Mouse (Mus musculus): Measurements from ENCODE around the gene Aldh1b1. TPM values are rescaled to one million over a fixed set of nuclear protein-coding genes. Genes with fewer than 3 reads are reported as not detected.

The Aldh1b1 gene
- total RNA-seq (2022): 10 to 100 TPM in 3 of 4 experiments, 1 to 10 TPM in 1; 9.3 to 14.5 (median 12.4) TPM

DNA sequence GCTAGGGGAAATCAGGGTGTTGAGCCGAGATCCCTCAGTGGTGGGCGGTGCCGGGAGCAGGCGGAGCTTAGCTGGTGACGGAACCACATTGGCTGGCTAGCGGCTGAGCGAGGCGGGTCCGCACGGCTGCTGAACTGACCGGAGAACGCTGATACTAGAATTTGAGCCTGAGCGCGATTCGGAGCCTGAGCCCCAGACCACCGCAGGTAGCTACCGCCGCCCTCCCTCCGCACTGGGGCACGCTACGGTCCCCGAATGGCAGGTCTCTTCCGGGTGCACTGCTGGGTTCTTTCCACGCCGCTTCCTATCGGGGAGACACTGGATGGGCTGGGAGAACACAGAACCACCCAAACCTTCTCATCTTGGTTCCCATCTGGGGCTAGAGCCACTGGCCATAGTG lies at the start of gene Aldh1b1:
Aldh1b1 (plus strand) TSS at position 59 of the 400 bp plus-strand sequence.
- DNase-seq (ENCODE audit: low spot score): peak; percentile 44

DNA sequence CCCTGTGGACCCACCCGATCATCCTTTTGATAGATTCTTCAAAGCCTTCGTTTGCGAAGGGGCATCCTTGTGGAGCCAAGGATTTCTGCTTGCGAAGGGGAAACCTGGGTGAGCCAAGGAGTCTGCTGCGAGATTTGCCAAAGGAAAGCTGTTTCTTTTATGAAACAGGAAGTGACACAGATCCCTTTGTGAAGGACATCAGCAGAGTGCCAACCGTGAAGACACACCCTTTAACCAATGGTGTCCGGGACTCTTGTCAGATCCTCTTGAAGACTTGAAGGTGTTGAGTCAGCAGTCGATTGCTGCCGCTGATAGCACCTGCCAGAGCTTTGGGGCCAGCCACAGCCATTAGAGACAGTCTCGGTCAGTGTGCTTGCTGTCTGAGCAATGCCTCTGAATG lies 49.4 kb upstream of the Aldh1b1 start:
- DNase-seq (ENCODE audit: low spot score): no peak

DNA sequence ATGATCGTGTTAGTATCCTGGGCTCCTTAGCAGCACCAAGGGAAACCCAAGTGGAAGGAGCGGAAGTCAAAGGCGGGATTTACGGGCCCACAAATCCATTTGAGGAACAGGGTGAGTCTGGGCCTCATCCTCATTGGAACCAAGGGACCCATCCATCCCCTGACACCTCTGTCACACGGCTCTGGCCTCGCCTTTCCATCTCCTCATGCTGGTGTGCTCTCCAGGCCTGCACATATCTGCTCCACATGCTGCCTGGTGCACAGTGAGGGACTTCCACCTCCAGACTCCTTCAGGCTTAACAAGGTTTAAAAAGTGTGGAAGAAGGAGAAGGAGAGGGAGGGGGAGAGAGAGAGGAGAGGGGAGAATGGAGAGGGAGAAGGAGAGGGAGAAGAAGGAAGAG lies 48.3 kb upstream of the Aldh1b1 start:
- DNase-seq (ENCODE audit: low spot score): no peak

DNA sequence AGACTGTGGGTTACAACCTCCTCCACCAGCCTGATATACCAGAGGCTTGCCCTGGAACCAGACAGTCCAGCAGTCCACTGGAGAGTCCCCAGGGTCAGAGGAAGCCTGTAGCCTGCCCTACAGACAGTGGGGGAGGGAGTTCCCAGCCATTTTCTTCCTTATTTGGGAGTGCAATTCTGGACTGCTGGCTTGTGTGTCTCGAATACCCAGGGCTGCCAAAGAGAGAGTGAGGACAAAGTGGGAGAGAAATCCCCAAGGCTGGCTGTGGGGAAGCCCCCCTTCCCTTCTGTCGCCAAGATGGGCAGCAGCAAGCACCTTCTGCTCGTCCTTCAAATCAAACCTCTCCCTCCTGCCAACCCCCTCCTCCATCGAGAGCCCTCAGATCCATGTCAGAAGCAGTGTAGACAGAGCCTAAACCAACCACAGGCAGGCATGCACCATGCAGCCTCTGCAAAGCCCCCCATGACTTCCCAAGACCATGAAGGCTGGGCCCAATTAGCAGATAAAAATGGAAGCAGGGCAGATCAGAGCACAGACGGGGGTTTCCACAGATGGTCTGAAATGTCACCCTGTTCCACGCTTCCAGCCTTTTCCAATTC lies 45.5 kb upstream of the Aldh1b1 start:
- DNase-seq (ENCODE audit: low spot score): no peak

DNA sequence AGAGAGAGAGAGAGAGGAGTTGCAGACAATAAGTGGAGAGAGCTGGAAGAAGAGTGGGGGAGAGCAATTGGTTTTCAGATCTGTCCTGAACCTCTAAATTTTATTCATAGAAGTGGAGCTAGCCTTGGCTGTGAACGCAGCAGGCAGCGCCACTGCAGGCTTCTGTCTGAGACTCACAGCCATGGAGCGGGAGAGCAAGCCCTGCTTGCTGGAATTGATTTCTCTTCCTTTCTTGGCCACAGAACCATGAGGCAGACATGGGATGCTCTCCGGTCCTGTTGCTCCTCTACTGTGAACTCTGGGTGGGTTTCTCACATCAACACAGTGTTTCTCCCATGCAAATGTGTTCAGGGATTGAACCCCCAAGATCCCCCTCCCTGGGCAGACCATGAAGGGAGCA lies 44.7 kb upstream of the Aldh1b1 start:
- no peak for DNase-seq (ENCODE audit: low spot score)

- DNase-seq (ENCODE audit: low spot score): no peak
These were observed 43.7 kb upstream of the Aldh1b1 start for GRCm38 (mm10) chr4:45755097-45755496.

DNA sequence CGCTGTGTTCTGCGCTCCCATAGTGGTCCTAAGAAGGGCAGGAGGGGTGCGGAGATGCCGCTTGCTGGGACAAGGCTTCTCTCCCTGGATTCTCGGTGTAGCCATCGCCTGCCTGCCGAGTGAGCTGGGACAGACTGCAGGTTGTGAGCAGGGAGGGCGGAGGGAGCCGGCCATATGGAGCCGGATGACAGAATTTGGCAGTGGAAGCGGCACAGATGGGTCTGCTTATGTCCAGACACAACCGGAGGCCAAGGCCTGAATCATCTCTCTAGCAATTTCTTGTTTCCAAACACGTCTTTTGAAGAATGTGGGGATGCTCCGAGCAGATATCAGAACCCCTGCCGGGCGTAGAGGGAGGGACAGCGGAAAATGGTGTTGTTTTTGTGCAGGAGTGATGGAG lies 42.9 kb upstream of the Aldh1b1 start:
- no peak for DNase-seq (ENCODE audit: low spot score)

DNA sequence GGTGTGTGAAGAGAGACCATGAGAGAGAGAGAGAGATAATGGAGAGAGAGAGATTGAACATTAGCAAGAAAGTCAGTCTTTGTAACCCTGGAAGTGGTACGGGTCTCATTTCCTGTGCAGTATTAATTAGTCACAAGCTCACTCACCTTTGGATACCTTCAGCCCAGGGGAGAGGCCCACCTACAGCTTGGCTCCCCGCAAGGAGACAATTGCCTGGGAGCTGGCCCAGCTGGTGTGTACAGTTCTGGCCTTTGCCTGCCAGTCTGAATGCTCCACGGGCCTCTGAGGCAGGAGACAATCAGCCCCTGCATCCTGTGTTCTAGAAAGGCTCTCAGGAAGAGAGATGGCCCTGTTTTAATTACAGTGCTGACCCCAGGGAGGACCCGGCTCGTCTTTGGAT lies 40.9 kb upstream of the Aldh1b1 start:
- DNase-seq (ENCODE audit: low spot score): no peak

GRCm38 (mm10) chr4:45759411-45759810 lies 39.4 kb upstream of the Aldh1b1 start:
- no peak for DNase-seq (ENCODE audit: low spot score)

DNA sequence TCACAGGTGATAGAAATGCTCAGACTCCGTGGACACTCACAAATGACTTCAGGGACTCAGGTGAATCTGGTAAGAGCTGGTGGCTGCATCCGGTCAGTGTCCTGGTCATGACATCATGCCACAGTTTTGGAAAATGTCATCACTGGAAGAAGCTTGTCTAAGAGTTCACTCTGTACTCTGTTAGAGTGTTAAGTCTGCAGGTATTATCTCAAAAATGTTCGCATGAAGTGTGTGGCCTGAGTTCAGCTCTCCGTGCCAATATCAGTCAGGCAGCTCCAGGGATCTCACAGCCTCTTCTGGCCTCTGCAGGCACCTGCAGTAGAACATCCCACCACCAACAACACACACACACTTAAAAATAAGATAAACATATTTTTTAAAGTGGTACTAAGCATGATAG lies 36.2 kb upstream of the Aldh1b1 start:
- peak; percentile 25 for DNase-seq (ENCODE audit: low spot score)

GRCm38 (mm10) chr4:45763288-45764140 lies 35.3 kb upstream of the Aldh1b1 start:
- DNase-seq (ENCODE audit: low spot score): no peak

DNA sequence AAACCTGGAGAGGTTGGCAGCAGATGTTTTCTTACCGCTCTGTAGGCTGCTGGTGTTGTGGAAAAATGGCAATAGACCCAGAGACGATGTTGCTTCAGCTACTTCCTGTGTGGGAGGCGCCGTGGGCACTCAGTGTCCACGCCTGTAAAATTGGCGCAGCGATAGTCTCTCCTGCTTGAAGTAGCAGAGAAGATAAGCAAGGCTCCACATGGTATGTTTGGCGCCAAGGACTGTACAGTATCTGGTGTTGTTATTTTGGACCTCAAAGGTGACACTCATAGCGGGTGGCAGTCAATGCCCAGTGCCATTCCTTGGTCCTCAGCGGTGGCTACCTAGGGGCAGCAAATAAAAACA lies 34.7 kb upstream of the Aldh1b1 start:
- DNase-seq (ENCODE audit: low spot score): peak; percentile 64

DNA sequence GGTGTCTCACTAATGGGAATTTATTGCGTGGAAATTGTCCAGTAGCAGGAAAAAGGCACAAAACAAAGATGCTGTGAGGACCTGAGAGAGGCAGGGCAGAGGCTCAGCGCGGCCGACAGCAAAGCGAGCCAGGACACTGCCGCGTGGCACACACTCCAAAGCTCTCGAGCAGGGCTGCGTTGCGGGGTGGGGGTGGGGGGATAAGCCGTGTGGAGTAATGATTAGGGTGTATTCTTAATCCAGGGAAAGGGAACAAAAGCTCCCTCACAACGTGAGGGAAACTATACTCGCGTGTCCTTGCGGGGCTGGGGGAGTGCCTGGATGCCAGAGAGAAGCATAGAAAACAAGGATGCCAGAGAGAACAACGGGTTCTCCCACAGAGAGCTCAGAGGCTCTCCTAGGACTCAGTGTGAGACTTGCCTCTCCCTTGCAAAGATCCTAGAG lies 33.7 kb upstream of the Aldh1b1 start:
- no peak for DNase-seq (ENCODE audit: low spot score)

DNA sequence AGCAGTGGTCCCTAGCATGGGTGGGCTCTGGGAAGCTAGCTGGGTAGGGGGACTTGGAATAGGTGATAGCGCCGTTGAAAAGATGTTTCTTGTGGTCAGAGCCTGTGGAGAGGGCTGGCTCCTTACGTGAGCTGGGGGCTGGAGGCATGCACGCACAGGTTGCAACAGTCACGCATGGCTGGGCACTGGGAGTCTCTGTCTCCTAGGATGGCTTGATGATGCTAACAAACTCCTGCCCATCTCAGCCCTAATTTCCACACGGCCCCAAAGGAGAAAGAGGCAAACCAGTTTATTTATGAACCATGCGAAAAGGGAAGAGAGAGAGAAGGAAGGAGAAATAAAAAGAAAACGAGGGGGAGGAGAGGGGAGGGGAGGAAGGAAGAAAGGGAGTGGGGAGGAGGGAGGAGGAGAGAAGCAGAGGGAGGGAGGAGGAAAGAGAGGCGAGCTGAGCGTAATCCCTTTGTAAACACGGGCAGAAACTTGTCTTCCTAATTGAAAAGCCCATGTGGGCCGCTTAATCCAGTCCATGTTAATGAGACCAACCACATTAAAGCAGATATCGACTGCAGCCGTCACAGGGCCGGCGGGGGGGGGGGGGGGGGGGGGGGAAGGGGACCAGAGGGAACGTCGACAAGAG lies 33.1 kb upstream of the Aldh1b1 start:
- no peak for DNase-seq (ENCODE audit: low spot score)

GRCm38 (mm10) chr4:45766774-45767173 lies 32.0 kb upstream of the Aldh1b1 start:
- DNase-seq (ENCODE audit: low spot score): no peak

DNA sequence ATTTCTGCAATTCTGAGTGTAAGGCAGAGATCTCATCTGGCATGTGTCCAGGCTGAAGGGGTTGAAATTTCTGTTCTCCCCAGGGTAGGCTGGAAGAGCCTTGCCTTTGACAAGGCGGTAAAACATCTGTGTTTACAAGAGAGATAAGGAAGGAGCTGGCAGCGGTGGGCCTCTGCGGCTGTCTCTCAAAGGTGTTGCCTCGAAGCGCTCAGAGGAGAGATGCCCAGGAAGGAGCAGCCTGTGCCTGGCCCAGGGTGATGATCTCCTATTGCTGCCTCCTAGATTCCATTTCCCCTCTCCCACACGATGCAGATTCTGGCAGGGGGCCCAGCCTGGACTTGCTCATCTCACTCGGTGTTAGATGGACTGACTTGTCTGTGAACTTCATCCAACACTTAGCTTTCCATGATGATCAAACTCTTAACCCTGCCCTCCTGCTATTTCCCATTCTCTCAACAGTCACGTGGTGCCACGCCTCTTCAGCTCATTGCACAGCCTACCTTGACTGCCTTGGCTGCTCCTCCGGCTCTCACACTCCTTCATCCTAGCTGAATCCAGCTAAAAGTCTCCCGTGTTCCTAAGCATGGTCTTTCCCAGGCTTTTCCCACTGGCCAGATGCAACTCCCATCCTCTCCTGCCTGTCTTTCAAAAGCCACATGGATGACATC lies 30.8 kb upstream of the Aldh1b1 start:
- DNase-seq (ENCODE audit: low spot score): no peak

DNA sequence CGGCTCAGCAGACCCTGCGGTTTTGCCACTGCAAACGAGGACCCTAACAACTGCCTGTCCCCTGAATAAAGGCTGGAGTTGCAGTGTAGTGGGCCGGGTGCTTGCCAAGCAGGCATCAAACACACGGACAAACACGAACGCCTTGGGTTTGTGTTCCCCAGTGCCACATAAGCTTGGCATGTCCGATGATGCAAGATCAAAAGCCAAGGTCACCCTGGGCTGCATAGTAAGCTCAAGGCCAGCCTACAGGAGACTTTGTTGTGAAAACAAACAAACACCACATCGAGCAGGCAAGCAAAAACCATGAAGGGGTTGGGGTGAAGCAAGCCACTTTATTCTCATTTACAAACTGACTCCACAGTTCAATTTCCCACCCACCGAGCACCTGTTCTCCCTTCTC lies 29.7 kb upstream of the Aldh1b1 start:
- no peak for DNase-seq (ENCODE audit: low spot score)

DNA sequence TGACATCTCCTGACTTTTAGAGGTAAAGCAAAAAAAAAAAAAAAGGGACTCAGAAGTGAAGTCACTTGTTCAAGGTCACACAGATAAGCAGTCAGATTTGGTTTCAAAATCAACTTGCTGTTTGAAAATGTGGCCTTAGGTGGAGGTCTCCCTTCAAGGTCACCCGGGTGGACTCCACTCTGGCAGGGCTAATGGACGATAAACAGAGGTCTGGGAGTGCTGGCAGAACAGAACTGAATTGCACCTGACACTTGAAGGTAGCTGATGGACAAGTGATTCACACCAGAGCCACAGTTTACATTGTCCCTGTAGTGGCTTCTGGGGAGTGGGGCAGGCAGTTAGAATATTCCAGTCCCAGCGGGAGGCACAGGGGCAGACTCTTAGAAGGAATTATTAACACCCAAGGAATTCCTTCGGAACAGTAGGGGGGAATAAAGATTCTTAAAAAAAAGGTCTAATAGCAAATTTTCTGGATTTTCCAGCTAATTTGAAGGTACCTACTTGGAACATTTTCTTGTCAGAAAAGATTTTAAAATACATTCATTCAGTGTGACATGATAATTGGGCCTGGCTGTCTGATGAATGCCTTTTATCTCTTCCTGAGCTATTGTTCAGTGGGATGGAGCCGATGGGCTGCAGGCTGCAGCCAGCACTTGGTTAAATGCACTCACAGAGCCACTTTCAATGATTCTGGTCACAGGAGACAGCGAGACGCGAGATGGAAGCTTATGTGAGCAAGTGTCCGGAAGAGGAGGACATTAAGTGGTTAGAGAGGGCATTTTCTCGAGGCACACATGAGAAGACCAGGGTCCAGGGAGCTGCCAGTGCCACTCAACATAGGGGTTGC lies 28.8 kb upstream of the Aldh1b1 start:
- DNase-seq (ENCODE audit: low spot score): no peak

- DNase-seq (ENCODE audit: low spot score): no peak
These were observed 28.2 kb upstream of the Aldh1b1 start for GRCm38 (mm10) chr4:45770638-45771033.

GRCm38 (mm10) chr4:45771173-45771572 lies 27.6 kb upstream of the Aldh1b1 start:
- no peak for DNase-seq (ENCODE audit: low spot score)

DNA sequence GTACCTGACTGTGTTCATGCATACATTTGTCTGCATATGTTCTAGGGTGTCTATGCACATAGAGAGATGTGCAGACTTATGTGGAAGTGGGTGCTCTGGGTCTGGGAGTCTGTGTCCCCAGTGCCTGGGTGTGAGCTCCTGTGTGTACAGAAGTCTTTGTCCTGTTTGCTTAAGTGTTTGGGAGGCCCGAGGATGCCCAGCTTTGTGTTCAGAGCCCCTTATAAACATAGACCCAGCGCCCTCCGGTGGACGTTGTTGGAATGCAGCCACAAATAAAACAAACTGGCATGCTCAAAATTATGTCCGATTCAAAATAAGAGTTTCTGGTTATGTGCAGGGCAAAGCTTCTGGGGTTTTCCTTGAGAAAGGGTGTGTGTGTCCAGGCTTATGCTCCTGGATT lies 27.2 kb upstream of the Aldh1b1 start:
- DNase-seq (ENCODE audit: low spot score): no peak

All from heart, adult 8-10 months (tissue).